Mouse (Mus musculus) CD4-positive, CD25-positive, alpha-beta regulatory T cell (primary cell): Measurements from ENCODE around the gene Txndc5. TPM values are rescaled to one million over a fixed set of nuclear protein-coding genes. Genes with fewer than 3 reads are reported as not detected.

Experiments used
- polyA plus RNA-seq: library from polyadenylated mRNA; unstranded; fragments of 100-300 nt; shearing (Covaris generic); gene quantifications from one replicate; pipeline ENCODE4 v1.2.1, GENCODE M21; 2017

Gene Txndc5
- 71.4 TPM for polyA plus RNA-seq

DNA sequence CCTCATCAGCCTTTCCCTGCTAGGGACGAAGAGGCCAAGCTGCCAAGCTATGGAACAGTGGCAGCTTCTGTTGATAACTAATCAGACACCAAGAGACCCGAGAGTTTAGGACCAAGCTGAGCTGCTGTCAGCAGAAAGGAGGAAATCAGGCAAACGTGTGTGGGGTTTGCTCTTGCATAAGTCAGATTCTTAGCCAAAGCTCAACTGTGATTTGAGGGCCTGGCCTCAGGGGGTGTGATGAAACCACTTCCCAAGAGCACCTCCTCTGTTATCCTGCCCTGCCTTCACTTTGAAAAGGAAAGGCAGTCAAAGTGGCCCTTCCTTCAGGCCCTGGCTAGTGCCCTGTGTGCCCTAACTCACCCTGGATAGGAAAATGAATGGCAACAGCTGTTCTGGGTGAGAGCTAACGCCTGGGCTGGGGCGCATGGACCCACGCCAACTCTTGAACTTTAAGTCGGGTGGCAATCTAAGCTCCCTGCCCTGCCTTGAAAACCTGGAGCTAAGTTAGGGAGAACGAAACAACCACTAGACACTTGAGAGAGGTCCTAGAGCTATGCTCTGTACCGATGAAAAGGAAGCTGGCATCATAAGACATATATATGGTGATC, at the start of gene Txndc5:
TSS of gene Txndc5 (minus strand) at position 138 of the 608 bp plus-strand sequence.

Other genes starting within 250 kb of the Txndc5 start
- not detected for gene Bmp6, start 183.7 kb downstream of the Txndc5 start, polyA plus RNA-seq
- 7.8 TPM for gene Bloc1s5, start 106.3 kb upstream of the Txndc5 start, polyA plus RNA-seq
- 33.9 TPM for gene Eef1e1, start 130.2 kb upstream of the Txndc5 start, polyA plus RNA-seq